ENCODE assay signal across 15 mouse cellular contexts in the genomic region with DNA sequence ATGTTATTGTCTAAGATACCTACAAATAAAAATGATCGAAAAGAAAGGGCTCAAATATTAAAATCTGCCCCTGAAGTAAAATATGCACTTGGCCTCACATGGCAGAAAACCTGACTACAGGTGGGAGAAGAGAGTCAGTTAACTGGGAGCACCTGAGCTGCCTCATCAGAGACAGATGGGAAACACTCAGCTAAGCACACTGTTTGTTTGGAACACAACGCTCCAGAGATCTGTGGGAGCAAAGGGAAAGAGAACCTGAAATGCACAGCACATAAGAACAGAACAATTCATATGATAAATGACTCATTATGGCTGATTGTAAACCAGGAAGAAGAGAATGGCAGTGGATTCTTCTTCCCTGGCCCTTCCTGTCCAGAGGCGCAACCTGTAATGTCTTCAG.
A peak's percentile ranks its signal among the peaks of the same experiment; 100 is the strongest.
DNase-seq lines count a peak whose midpoint lies in the region; ATAC-seq and TF ChIP-seq lines count a peak whose summit lies in the region.
"Had no signal": no experiment of that assay in that cellular context is flagged by ENCODE, and none has a peak within 500 bp of the region (broad histone marks: within the 10 kb centered on the region; RNA-seq: fewer than 3 reads in every experiment).

No protein-coding gene starts in this region.

- peaks cover 27% of the 10 kb centered on the region for H3K4me1 ChIP-seq in heart, embryonic 16.5 days (ENCODE audit: control insufficient read depth, insufficient read depth, low read length)
- H3K4me1 ChIP-seq in small intestine, adult 2 months (ENCODE audit: control insufficient read depth, insufficient read depth, insufficient read length, low read length), result peaks cover 2% of the 10 kb centered on the region; the same call in 1 of the 2 replicates
- peaks cover 42% of the 10 kb centered on the region for H3K4me1 ChIP-seq in midbrain, embryonic 13.5 days (replicated peaks)

- no peak for ATAC-seq in heart, embryonic 16.5 days (replicated peaks; ENCODE audit: extremely low read depth, insufficient read depth, low FRiP score)
- no peak for ATAC-seq in midbrain, embryonic 13.5 days

- no peak for TF ChIP-seq POLR2A in small intestine, adult 2 months (IDR thresholded peaks at IDR 0.05; ENCODE audit: low read depth, low read length)

- H3K4me2 ChIP-seq in heart, embryonic 16.5 days (ENCODE audit: low read depth, low read length), result peak overlapping the region; percentile 25; the same call in 1 of the 2 replicates
- H3K4me2 ChIP-seq in midbrain, embryonic 13.5 days (replicated peaks), result no peak overlapping the region
- H3K4me2 ChIP-seq: limb, embryonic 12.5 days; neural tube, embryonic 12.5 days had no signal

- H3K27ac ChIP-seq in heart, embryonic 16.5 days (ENCODE audit: low read length), result no peak overlapping the region
- no peak overlapping the region for H3K27ac ChIP-seq in small intestine, adult 2 months (ENCODE audit: insufficient read depth, low read depth, low read length)
- H3K27ac ChIP-seq in midbrain, embryonic 13.5 days, result no peak overlapping the region
- H3K27ac ChIP-seq: limb, embryonic 12.5 days; liver, embryonic 14.5 days; neural tube, embryonic 12.5 days had no signal

- WGBS in heart, embryonic 16.5 days, result 87% methylated on average over 3 of the region's 3 CpGs
- 84% methylated on average over 3 of the region's 3 CpGs for WGBS in small intestine, adult 2 months
- 92% methylated on average over 3 of the region's 3 CpGs for WGBS in midbrain, embryonic 13.5 days

- no peak for DNase-seq in heart, adult 8-10 months (ENCODE audit: low spot score)
- DNase-seq in right cerebral cortex, postnatal 25 days, result peak; percentile 22
- no peak for DNase-seq in right cerebral cortex, postnatal 14 days
- DNase-seq in ZHBTc4 (ENCODE audit: low read depth, low spot score), result peak; percentile 42
- DNase-seq: adrenal gland, adult 2 months; cerebellum, adult 11 months; cerebellum, postnatal 25 days; gastrocnemius, postnatal 36 days; lung, postnatal 10 days had no signal

- no peak overlapping the region for H3K9ac ChIP-seq in heart, embryonic 16.5 days (ENCODE audit: low read length)
- no peak overlapping the region for H3K9ac ChIP-seq in midbrain, embryonic 13.5 days (replicated peaks)
- H3K9ac ChIP-seq: limb, embryonic 12.5 days; liver, embryonic 14.5 days; neural tube, embryonic 12.5 days had no signal

- no peak overlapping the region for H3K4me3 ChIP-seq in heart, embryonic 16.5 days (ENCODE audit: low read length)
- peak overlapping the region; percentile 14; the same call in 1 of the 2 replicates for H3K4me3 ChIP-seq in small intestine, adult 2 months (ENCODE audit: low read depth, low read length)
- H3K4me3 ChIP-seq in midbrain, embryonic 13.5 days (replicated peaks), result no peak overlapping the region
- H3K4me3 ChIP-seq: limb, embryonic 12.5 days; neural tube, embryonic 12.5 days had no signal

- no peak for TF ChIP-seq CTCF in small intestine, adult 2 months (IDR thresholded peaks at IDR 0.05; ENCODE audit: extremely low read depth, insufficient read length, insufficient replicate concordance, low read depth, low read length)

- no peaks in the 10 kb centered on the region for H3K27me3 ChIP-seq in heart, embryonic 16.5 days (ENCODE audit: control insufficient read depth, insufficient read depth, low read length)
- H3K27me3 ChIP-seq in small intestine, adult 2 months (ENCODE audit: control insufficient read depth, insufficient read depth, low read length), result no peaks in the 10 kb centered on the region
- no peaks in the 10 kb centered on the region for H3K27me3 ChIP-seq in midbrain, embryonic 13.5 days
- H3K27me3 ChIP-seq: limb, embryonic 12.5 days; neural tube, embryonic 12.5 days had no signal

- no peaks in the 10 kb centered on the region for H3K36me3 ChIP-seq in heart, embryonic 16.5 days (ENCODE audit: control insufficient read depth, insufficient read depth)
- H3K36me3 ChIP-seq in small intestine, adult 2 months (ENCODE audit: control insufficient read depth, insufficient read depth, low read length), result no peaks in the 10 kb centered on the region; the same call in 1 of the 2 replicates
- H3K36me3 ChIP-seq in midbrain, embryonic 13.5 days, result no peaks in the 10 kb centered on the region
- H3K36me3 ChIP-seq: limb, embryonic 12.5 days; neural tube, embryonic 12.5 days had no signal

- no peaks in the 10 kb centered on the region for H3K9me3 ChIP-seq in heart, embryonic 16.5 days (replicated peaks; ENCODE audit: control insufficient read depth, low read length)
- no peaks in the 10 kb centered on the region for H3K9me3 ChIP-seq in midbrain, embryonic 13.5 days
- H3K9me3 ChIP-seq: limb, embryonic 12.5 days; neural tube, embryonic 12.5 days had no signal

Comparison
In these comparisons a context has a peak if more than half of its experiments do, and no peak if none do; other contexts are left out.
1. DNase-seq: peak in right cerebral cortex, postnatal 25 days (single experiment) and ZHBTc4 (single experiment); none in heart, adult 8-10 months (single experiment) and right cerebral cortex, postnatal 14 days (single experiment).